Mouse (Mus musculus) lung, adult 2 months (tissue): ENCODE measurements at regions not wholly inside any gene's neighbourhood (a gene's known extent, or its start where the extent isn't known, plus 50 kb on each side); places are given as distances from the start of the nearest gene placed in this dataset.

Source experiments
- DNase-seq: peaks from one replicate; pipeline ENCODE4 v3.0.0; 2022
- H3K4me1 ChIP-seq: fragments of 200-500 bp; 2 replicates; pipeline ENCODE4 v1.6.1; 2011; ENCODE audit warnings: low read length; ENCODE audit not compliant: control insufficient read depth, insufficient read depth
- H3K4me3 ChIP-seq: fragments of 200-500 bp; replicated peaks from 2 replicates; pipeline ENCODE3; 2011; ENCODE audit warnings: low read depth, mild to moderate bottlenecking, control low read depth, low read length; ENCODE audit errors: extremely low read depth
- CTCF ChIP-seq: fragments of 200-500 bp; IDR thresholded peaks from 2 replicates; pipeline ENCODE4 v1.5.1; 2011; ENCODE audit warnings: mild to moderate bottlenecking, low read length, control low read depth; ENCODE audit not compliant: insufficient read depth
- POLR2A ChIP-seq: fragments of 200-500 bp; IDR thresholded peaks from 2 replicates; pipeline ENCODE4 v1.6.1; 2011; ENCODE audit warnings: low read depth, mild to moderate bottlenecking, control low read depth, low read length, borderline replicate concordance; ENCODE audit errors: extremely low read depth
- WGBS: fragments of 180-500 bp; shearing (Covaris S2); methylation state at CpG from one replicate; pipeline ENCODE4 v1.1.7; 2018; 5-methylcytosine and 5-hydroxymethylcytosine counted together

- DNase-seq = no peak
- H3K4me1 ChIP-seq = no peaks in the 10 kb centered on the region
- TF ChIP-seq CTCF = peak; percentile 25; the same call in 1 of the 2 replicates
- TF ChIP-seq POLR2A = no peak
- H3K4me3 ChIP-seq = no peak overlapping the region
- 30% methylated on average over 1 of the region's 1 CpGs for WGBS
These were observed 62.1 kb downstream of the Naa11 start for GRCm38 (mm10) chr5:97330074-97330473.

- Histone ChIP-seq H3K4me3 (no peak overlapping the region), H3K4me1 (no peaks in the 10 kb centered on the region)
- WGBS = 76% methylated on average over 5 of the region's 5 CpGs
- DNase-seq = no peak
- TF ChIP-seq CTCF (no peak), POLR2A (no peak)
These were observed 66.3 kb downstream of the Naa11 start for GRCm38 (mm10) chr5:97325831-97326230.

- no peak for DNase-seq
- H3K4me1 ChIP-seq = no peaks in the 10 kb centered on the region
These were observed 68.3 kb downstream of the Naa11 start for GRCm38 (mm10) chr5:97323873-97324272.

GRCm38 (mm10) chr5:97319816-97320487 is 72.2 kb downstream of the Naa11 start:
- no peak for TF ChIP-seq CTCF
- TF ChIP-seq POLR2A = no peak
- 86% methylated on average over 2 of the region's 2 CpGs for WGBS
- H3K4me1 ChIP-seq = no peaks in the 10 kb centered on the region

More at GRCm38 (mm10) chr5:97323873-97324272, 68.3 kb downstream of the Naa11 start:
- H3K4me3 ChIP-seq = no peak overlapping the region
- TF ChIP-seq CTCF (no peak), POLR2A (no peak)
- WGBS = 39% methylated on average over 3 of the region's 3 CpGs

GRCm38 (mm10) chr5:97306902-97307301 is 85.3 kb downstream of the Naa11 start:
- Histone ChIP-seq H3K4me3 (no peak overlapping the region), H3K4me1 (no peaks in the 10 kb centered on the region)
- TF ChIP-seq CTCF = no peak
- no peak for TF ChIP-seq POLR2A
- DNase-seq = no peak
- WGBS = 85% methylated on average over 4 of the region's 4 CpGs

More at GRCm38 (mm10) chr5:97319816-97320487, 72.2 kb downstream of the Naa11 start:
- H3K4me3 ChIP-seq = no peak overlapping the region
- DNase-seq = no peak

- 75% methylated on average over 4 of the region's 4 CpGs for WGBS
- Histone ChIP-seq H3K4me3 (no peak overlapping the region), H3K4me1 (no peaks in the 10 kb centered on the region)
- DNase-seq = no peak
- TF ChIP-seq CTCF = no peak
- TF ChIP-seq POLR2A = no peak
These were observed 87.3 kb downstream of the Naa11 start for GRCm38 (mm10) chr5:97304921-97305320.

GRCm38 (mm10) chr5:97301621-97302020 is 90.6 kb downstream of the Naa11 start:
- H3K4me3 ChIP-seq = no peak overlapping the region
- TF ChIP-seq CTCF (no peak), POLR2A (no peak)
- DNase-seq = no peak
- H3K4me1 ChIP-seq = no peaks in the 10 kb centered on the region
- 79% methylated on average over 4 of the region's 4 CpGs for WGBS

GRCm38 (mm10) chr5:97300861-97301260 is 91.3 kb downstream of the Naa11 start:
- WGBS = 64% methylated on average over 5 of the region's 5 CpGs
- Histone ChIP-seq H3K4me1 (no peaks in the 10 kb centered on the region), H3K4me3 (no peak overlapping the region)
- DNase-seq = no peak
- no peak for TF ChIP-seq POLR2A
- no peak for TF ChIP-seq CTCF

- whole genome bisulfite sequencing = 87% methylated on average over 6 of the region's 6 CpGs
- no peak for DNase-seq
- TF ChIP-seq CTCF = no peak
- no peak for TF ChIP-seq POLR2A
- H3K4me1 ChIP-seq = no peaks in the 10 kb centered on the region
- no peak overlapping the region for H3K4me3 ChIP-seq
These were observed 91.9 kb downstream of the Naa11 start for GRCm38 (mm10) chr5:97300114-97300840.

GRCm38 (mm10) chr5:97299631-97300030 is 92.5 kb downstream of the Naa11 start:
- Histone ChIP-seq H3K4me3 (no peak overlapping the region), H3K4me1 (no peaks in the 10 kb centered on the region)
- DNase-seq = no peak
- WGBS = 83% methylated on average over 5 of the region's 5 CpGs
- TF ChIP-seq POLR2A (no peak), CTCF (no peak)
